Mouse (Mus musculus): ENCODE measurements at regions not wholly inside any gene's neighbourhood (a gene's known extent, or its start where the extent isn't known, plus 50 kb on each side); places are given as distances from the start of the nearest gene placed in this dataset.

- Histone ChIP-seq H3K36me3 (ENCODE audit: control insufficient read depth, insufficient read depth, low read length) (no peaks in the 10 kb centered on the region), H3K9ac (ENCODE audit: low read length) (no peak overlapping the region), H3K27me3 (ENCODE audit: control insufficient read depth, insufficient read depth, low read length) (no peaks in the 10 kb centered on the region), H3K27ac (ENCODE audit: low read length) (no peak overlapping the region), H3K4me2 (ENCODE audit: low read depth, low read length) (no peak overlapping the region), H3K4me1 (ENCODE audit: control insufficient read depth, insufficient read depth, low read length) (peaks cover 4% of the 10 kb centered on the region; the same call in 1 of the 2 replicates), H3K4me3 (replicated peaks; ENCODE audit: low read length) (no peak overlapping the region), H3K9me3 (replicated peaks; ENCODE audit: control insufficient read depth, low read length) (no peaks in the 10 kb centered on the region)
- WGBS: 93% methylated on average over 1 of the region's 1 CpGs
- no peak for ATAC-seq (ENCODE audit: insufficient read depth, low FRiP score)
Observed at GRCm38 (mm10) chr8:116238670-116239069, 266.1 kb upstream of the Dynlrb2 start.

- no peak overlapping the region for H3K9ac ChIP-seq (ENCODE audit: low read length)
- no peaks in the 10 kb centered on the region for H3K27me3 ChIP-seq (ENCODE audit: control insufficient read depth, insufficient read depth, low read length)
- 65% methylated on average over 3 of the region's 3 CpGs for WGBS
- no peaks in the 10 kb centered on the region for H3K36me3 ChIP-seq (ENCODE audit: control insufficient read depth, insufficient read depth, low read length)
- H3K4me1 ChIP-seq (ENCODE audit: control insufficient read depth, insufficient read depth, low read length): peaks cover 4% of the 10 kb centered on the region; the same call in 1 of the 2 replicates
- no peaks in the 10 kb centered on the region for H3K9me3 ChIP-seq (replicated peaks; ENCODE audit: control insufficient read depth, low read length)
- H3K27ac ChIP-seq (ENCODE audit: low read length): no peak overlapping the region
- ATAC-seq (ENCODE audit: insufficient read depth, low FRiP score): no peak
- no peak overlapping the region for H3K4me3 ChIP-seq (replicated peaks; ENCODE audit: low read length)
- no peak overlapping the region for H3K4me2 ChIP-seq (ENCODE audit: low read depth, low read length)
Observed at GRCm38 (mm10) chr8:116237561-116238100, 267.1 kb upstream of the Dynlrb2 start.

GRCm38 (mm10) chr8:116229654-116230136 lies 275.1 kb upstream of the Dynlrb2 start:
- Histone ChIP-seq H3K9ac (ENCODE audit: low read length) (no peak overlapping the region), H3K36me3 (ENCODE audit: control insufficient read depth, insufficient read depth, low read length) (no peaks in the 10 kb centered on the region), H3K4me3 (replicated peaks; ENCODE audit: low read length) (no peak overlapping the region), H3K27ac (ENCODE audit: low read length) (0 out of 2 replicates have a peak overlapping the region, but pooled peaks have one; percentile 4), H3K27me3 (ENCODE audit: control insufficient read depth, insufficient read depth, low read length) (no peaks in the 10 kb centered on the region), H3K4me2 (ENCODE audit: low read depth, low read length) (no peak overlapping the region), H3K9me3 (replicated peaks; ENCODE audit: control insufficient read depth, low read length) (no peaks in the 10 kb centered on the region), H3K4me1 (ENCODE audit: control insufficient read depth, insufficient read depth, low read length) (no peaks in the 10 kb centered on the region)
- ATAC-seq (ENCODE audit: insufficient read depth, low FRiP score): peak; percentile 75; the same call in 1 of the 2 replicates
- 27% methylated on average over 5 of the region's 5 CpGs for WGBS

- no peak for ATAC-seq (ENCODE audit: insufficient read depth, low FRiP score)
- no peak overlapping the region for H3K4me3 ChIP-seq (replicated peaks; ENCODE audit: low read length)
Observed at GRCm38 (mm10) chr8:116227003-116227402, 277.8 kb upstream of the Dynlrb2 start.

GRCm38 (mm10) chr8:116223235-116223634 lies 281.5 kb upstream of the Dynlrb2 start:
- Histone ChIP-seq H3K4me1 (ENCODE audit: control insufficient read depth, insufficient read depth, low read length) (no peaks in the 10 kb centered on the region), H3K9me3 (replicated peaks; ENCODE audit: control insufficient read depth, low read length) (no peaks in the 10 kb centered on the region), H3K27ac (ENCODE audit: low read length) (no peak overlapping the region), H3K36me3 (ENCODE audit: control insufficient read depth, insufficient read depth, low read length) (no peaks in the 10 kb centered on the region), H3K4me2 (ENCODE audit: low read depth, low read length) (no peak overlapping the region), H3K4me3 (replicated peaks; ENCODE audit: low read length) (no peak overlapping the region), H3K9ac (ENCODE audit: low read length) (no peak overlapping the region), H3K27me3 (ENCODE audit: control insufficient read depth, insufficient read depth, low read length) (no peaks in the 10 kb centered on the region)
- 93% methylated on average over 2 of the region's 2 CpGs for WGBS
- no peak for ATAC-seq (ENCODE audit: insufficient read depth, low FRiP score)

More at GRCm38 (mm10) chr8:116227003-116227402, 277.8 kb upstream of the Dynlrb2 start:
- H3K27ac ChIP-seq (ENCODE audit: low read length): no peak overlapping the region
- H3K4me2 ChIP-seq (ENCODE audit: low read depth, low read length): no peak overlapping the region
- H3K4me1 ChIP-seq (ENCODE audit: control insufficient read depth, insufficient read depth, low read length): no peaks in the 10 kb centered on the region
- H3K36me3 ChIP-seq (ENCODE audit: control insufficient read depth, insufficient read depth, low read length): no peaks in the 10 kb centered on the region
- no peak overlapping the region for H3K9ac ChIP-seq (ENCODE audit: low read length)
- 82% methylated on average over 11 of the region's 11 CpGs for WGBS
- no peaks in the 10 kb centered on the region for H3K9me3 ChIP-seq (replicated peaks; ENCODE audit: control insufficient read depth, low read length)
- H3K27me3 ChIP-seq (ENCODE audit: control insufficient read depth, insufficient read depth, low read length): no peaks in the 10 kb centered on the region

GRCm38 (mm10) chr8:116215909-116216308 lies 288.9 kb upstream of the Dynlrb2 start:
- H3K4me2 ChIP-seq (ENCODE audit: low read depth, low read length): no peak overlapping the region
- H3K27ac ChIP-seq (ENCODE audit: low read length): no peak overlapping the region
- no peaks in the 10 kb centered on the region for H3K27me3 ChIP-seq (ENCODE audit: control insufficient read depth, insufficient read depth, low read length)
- 63% methylated on average over 5 of the region's 5 CpGs for WGBS
- no peak for ATAC-seq (ENCODE audit: insufficient read depth, low FRiP score)
- no peak overlapping the region for H3K9ac ChIP-seq (ENCODE audit: low read length)
- H3K36me3 ChIP-seq (ENCODE audit: control insufficient read depth, insufficient read depth, low read length): no peaks in the 10 kb centered on the region
- H3K9me3 ChIP-seq (replicated peaks; ENCODE audit: control insufficient read depth, low read length): 0 out of 2 replicates have a peak, but pooled peaks cover 3% of the 10 kb centered on the region
- H3K4me3 ChIP-seq (replicated peaks; ENCODE audit: low read length): no peak overlapping the region
- no peaks in the 10 kb centered on the region for H3K4me1 ChIP-seq (ENCODE audit: control insufficient read depth, insufficient read depth, low read length)

GRCm38 (mm10) chr8:116215286-116215860 lies 289.4 kb upstream of the Dynlrb2 start:
- 34% methylated on average over 5 of the region's 5 CpGs for WGBS
- Histone ChIP-seq H3K4me2 (ENCODE audit: low read depth, low read length) (no peak overlapping the region), H3K27me3 (ENCODE audit: control insufficient read depth, insufficient read depth, low read length) (no peaks in the 10 kb centered on the region), H3K27ac (ENCODE audit: low read length) (no peak overlapping the region), H3K9me3 (replicated peaks; ENCODE audit: control insufficient read depth, low read length) (0 out of 2 replicates have a peak, but pooled peaks cover 3% of the 10 kb centered on the region), H3K36me3 (ENCODE audit: control insufficient read depth, insufficient read depth, low read length) (no peaks in the 10 kb centered on the region), H3K9ac (ENCODE audit: low read length) (no peak overlapping the region), H3K4me1 (ENCODE audit: control insufficient read depth, insufficient read depth, low read length) (no peaks in the 10 kb centered on the region), H3K4me3 (replicated peaks; ENCODE audit: low read length) (no peak overlapping the region)
- no peak for ATAC-seq (ENCODE audit: insufficient read depth, low FRiP score)

GRCm38 (mm10) chr8:116203631-116204030 lies 301.1 kb upstream of the Dynlrb2 start:
- 0 out of 2 replicates have a peak, but pooled peaks cover 4% of the 10 kb centered on the region for H3K4me1 ChIP-seq (ENCODE audit: control insufficient read depth, insufficient read depth, low read length)
- H3K4me3 ChIP-seq (replicated peaks; ENCODE audit: low read length): no peak overlapping the region
- no peak for ATAC-seq (ENCODE audit: insufficient read depth, low FRiP score)
- H3K36me3 ChIP-seq (ENCODE audit: control insufficient read depth, insufficient read depth, low read length): no peaks in the 10 kb centered on the region
- no peak overlapping the region for H3K27ac ChIP-seq (ENCODE audit: low read length)
- H3K9ac ChIP-seq (ENCODE audit: low read length): no peak overlapping the region
- H3K4me2 ChIP-seq (ENCODE audit: low read depth, low read length): no peak overlapping the region
- 66% methylated on average over 2 of the region's 2 CpGs for WGBS
- no peaks in the 10 kb centered on the region for H3K27me3 ChIP-seq (ENCODE audit: control insufficient read depth, insufficient read depth, low read length)
- H3K9me3 ChIP-seq (replicated peaks; ENCODE audit: control insufficient read depth, low read length): 0 out of 2 replicates have a peak, but pooled peaks cover 5% of the 10 kb centered on the region

GRCm38 (mm10) chr8:116200459-116200999 lies 304.2 kb upstream of the Dynlrb2 start:
- Histone ChIP-seq H3K4me3 (replicated peaks; ENCODE audit: low read length) (no peak overlapping the region), H3K36me3 (ENCODE audit: control insufficient read depth, insufficient read depth, low read length) (no peaks in the 10 kb centered on the region), H3K4me1 (ENCODE audit: control insufficient read depth, insufficient read depth, low read length) (0 out of 2 replicates have a peak, but pooled peaks cover 4% of the 10 kb centered on the region), H3K9ac (ENCODE audit: low read length) (no peak overlapping the region), H3K9me3 (replicated peaks; ENCODE audit: control insufficient read depth, low read length) (no peaks in the 10 kb centered on the region), H3K27me3 (ENCODE audit: control insufficient read depth, insufficient read depth, low read length) (no peaks in the 10 kb centered on the region), H3K4me2 (ENCODE audit: low read depth, low read length) (no peak overlapping the region), H3K27ac (ENCODE audit: low read length) (no peak overlapping the region)
- 56% methylated on average over 11 of the region's 11 CpGs for WGBS
- no peak for ATAC-seq (ENCODE audit: insufficient read depth, low FRiP score)

Data from stomach, embryonic 16.5 days (tissue).